Mouse (Mus musculus): ENCODE measurements around the gene Gm21518. TPM values are rescaled to one million over a fixed set of nuclear protein-coding genes. Genes with fewer than 3 reads are reported as not detected.
"Not testable (repeated sequence)": the region's sequence is repeated elsewhere in the genome, so short reads cannot be mapped to it uniquely, and the experiment has no call there.

Gene Gm21518
- polyA plus RNA-seq (2015; fragmentation: Nextera tagmentation; extraction: Ambion mirVana), result not detected in 2 replicates

DNA sequence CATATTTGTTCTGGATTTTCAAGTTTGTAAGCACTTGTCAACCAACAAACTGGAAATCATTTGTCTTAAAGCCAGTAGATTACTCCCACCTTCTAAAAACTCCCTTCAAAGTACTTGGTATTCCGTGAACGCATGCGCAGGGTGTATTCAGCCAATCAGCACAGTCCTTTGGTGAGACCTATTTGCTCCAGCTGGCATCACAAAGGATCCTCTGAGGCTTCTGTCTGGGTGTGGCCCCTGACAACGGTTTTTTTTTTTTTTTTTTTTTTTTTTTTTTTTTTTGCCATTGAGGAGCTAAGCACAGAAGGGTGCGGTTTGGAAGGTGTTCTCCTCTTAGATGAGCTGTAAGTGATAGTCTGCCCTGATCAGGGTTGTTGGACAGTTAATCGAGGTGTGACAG lies at the start of gene Gm21518:
TSS of gene Gm21518 (plus strand) at position 301 of the 400 bp plus-strand sequence.
- not testable (repeated sequence) for H3K27ac ChIP-seq; H3K36me3 ChIP-seq; H3K4me3 ChIP-seq (replicated peaks); H3K4me1 ChIP-seq; H3K27me3 ChIP-seq (replicated peaks); H3K9ac ChIP-seq; H3K9me3 ChIP-seq; ATAC-seq (ENCODE audit: insufficient read depth, low FRiP score, low read depth); H3K4me2 ChIP-seq
- no CpG with 5 or more reads among the region's 6 CpGs for WGBS

Data from stomach, embryonic 15.5 days (tissue).